Mouse (Mus musculus): Measurements from ENCODE around the gene Vmn2r121.

The Vmn2r121 gene

DNA sequence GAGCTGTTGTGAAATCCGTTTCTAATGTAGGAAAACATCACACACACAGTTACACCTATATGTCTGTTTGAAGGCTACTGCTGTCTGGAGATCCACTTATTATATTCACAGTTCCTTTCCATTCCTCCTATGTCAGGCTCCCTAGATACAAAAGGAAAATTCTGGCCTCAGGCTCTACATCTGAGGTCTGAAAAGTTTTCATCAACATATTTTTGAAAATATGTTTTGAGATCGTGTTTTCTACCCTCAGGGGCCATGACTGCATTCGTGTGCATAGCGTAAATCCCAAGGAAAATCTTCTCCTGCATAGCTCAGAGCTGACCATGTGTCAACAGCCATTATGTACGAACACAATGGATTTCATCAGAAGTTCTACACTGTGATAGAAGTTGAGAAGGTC, at the start of gene Vmn2r121:
Vmn2r121 (minus strand) TSS at position 101 of the 400 bp plus-strand sequence.
- ATAC-seq (ENCODE audit: insufficient number of reproducible peaks, low FRiP score, low TSS enrichment): no peak
